ENCODE assay signal across 19 mouse cellular contexts in the genomic region with DNA sequence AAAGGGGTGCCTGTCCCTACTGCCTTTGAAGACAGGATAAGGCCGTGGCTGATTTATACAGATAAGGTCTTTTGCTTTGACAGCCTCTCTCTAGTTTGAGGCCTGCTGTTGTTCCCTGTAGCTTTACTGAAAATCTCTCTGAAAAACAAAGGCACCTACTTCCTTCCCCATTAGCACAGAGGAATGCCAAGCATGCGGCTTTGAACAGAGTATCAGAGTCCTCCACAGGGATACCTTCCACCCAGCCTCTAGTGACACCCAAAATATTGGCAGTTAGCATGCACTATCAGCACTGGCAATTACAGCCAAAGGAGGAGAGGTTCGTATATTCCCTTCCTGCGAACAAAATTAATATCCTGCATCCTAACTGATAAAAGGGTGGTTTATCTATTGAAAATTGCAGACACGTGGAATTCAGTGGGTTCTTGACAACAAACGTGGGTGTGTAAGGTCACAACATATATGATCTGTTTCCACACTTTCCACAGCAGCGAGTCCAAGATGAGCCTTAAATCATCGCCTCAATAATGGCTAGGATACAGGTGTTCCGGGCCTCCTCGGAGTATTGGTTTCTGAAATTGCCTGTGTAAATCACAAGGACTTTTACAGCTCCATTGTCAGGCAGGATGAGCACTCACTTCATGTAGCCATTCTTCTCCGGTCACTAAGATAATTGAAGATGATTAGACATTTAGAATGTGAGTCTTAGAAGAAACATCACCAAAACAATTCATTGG.
DNase-seq lines count a peak whose midpoint lies in the region; ATAC-seq and TF ChIP-seq lines count a peak whose summit lies in the region.
"Had no signal": no experiment of that assay in that cellular context is flagged by ENCODE, and none has a peak within 500 bp of the region (broad histone marks: within the 10 kb centered on the region; RNA-seq: fewer than 3 reads in every experiment).

No protein-coding gene starts in this region.

- H3K36me3 ChIP-seq in heart, embryonic 10.5 days, result 0 out of 2 replicates have a peak, but pooled peaks cover 2% of the 10 kb centered on the region
- no peaks in the 10 kb centered on the region for H3K36me3 ChIP-seq in kidney, postnatal 0 days (ENCODE audit: insufficient read depth, low read length)
- H3K36me3 ChIP-seq in neural tube, embryonic 13.5 days, result no peaks in the 10 kb centered on the region
- H3K36me3 ChIP-seq: limb, embryonic 13.5 days; liver, embryonic 15.5 days; midbrain, embryonic 12.5 days; stomach, embryonic 15.5 days had no signal

- H3K27ac ChIP-seq in heart, embryonic 10.5 days, result peak overlapping the region; percentile 17; the same call in 1 of the 2 replicates
- H3K27ac ChIP-seq in kidney, postnatal 0 days, result no peak overlapping the region
- peak overlapping the region; percentile 71 for H3K27ac ChIP-seq in neural tube, embryonic 13.5 days (replicated peaks)
- H3K27ac ChIP-seq: limb, embryonic 13.5 days; liver, embryonic 15.5 days; midbrain, embryonic 12.5 days; stomach, embryonic 15.5 days had no signal

- 50% methylated on average over 11 of the region's 11 CpGs for WGBS in heart, embryonic 10.5 days
- whole genome bisulfite sequencing in kidney, postnatal 0 days, result 31% methylated on average over 11 of the region's 11 CpGs
- WGBS in neural tube, embryonic 13.5 days, result 29% methylated on average over 11 of the region's 11 CpGs

- no peak for ATAC-seq in kidney, postnatal 0 days (replicated peaks; ENCODE audit: low FRiP score, low read depth)
- peak; percentile 52; the same call in 1 of the 2 replicates for ATAC-seq in neural tube, embryonic 13.5 days (ENCODE audit: low read depth)
- ATAC-seq: activated CD4-positive, CD25-positive, alpha-beta regulatory T cell, adult 4 months had no signal

- no peak overlapping the region for H3K4me2 ChIP-seq in kidney, postnatal 0 days (ENCODE audit: low read length)
- no peak overlapping the region for H3K4me2 ChIP-seq in neural tube, embryonic 13.5 days
- H3K4me2 ChIP-seq: limb, embryonic 13.5 days; liver, embryonic 15.5 days; midbrain, embryonic 12.5 days; stomach, embryonic 15.5 days had no signal

- peaks cover 47% of the 10 kb centered on the region for H3K4me1 ChIP-seq in heart, embryonic 10.5 days
- no peaks in the 10 kb centered on the region for H3K4me1 ChIP-seq in kidney, postnatal 0 days (replicated peaks; ENCODE audit: insufficient read depth, low read length)
- H3K4me1 ChIP-seq in neural tube, embryonic 13.5 days (replicated peaks), result peaks cover 29% of the 10 kb centered on the region
- H3K4me1 ChIP-seq: liver, embryonic 15.5 days; midbrain, embryonic 12.5 days had no signal

- H3K9me3 ChIP-seq in heart, embryonic 10.5 days, result no peaks in the 10 kb centered on the region
- no peaks in the 10 kb centered on the region for H3K9me3 ChIP-seq in kidney, postnatal 0 days (replicated peaks; ENCODE audit: low read length)
- no peaks in the 10 kb centered on the region for H3K9me3 ChIP-seq in neural tube, embryonic 13.5 days
- H3K9me3 ChIP-seq: limb, embryonic 13.5 days; liver, embryonic 15.5 days; midbrain, embryonic 12.5 days; stomach, embryonic 15.5 days had no signal

- no peak for TF ChIP-seq CTCF in kidney, postnatal 0 days (IDR thresholded peaks at IDR 0.05; ENCODE audit: low read depth)

- no peaks in the 10 kb centered on the region for H3K27me3 ChIP-seq in heart, embryonic 10.5 days (ENCODE audit: insufficient read depth, poor library complexity, severe bottlenecking)
- H3K27me3 ChIP-seq in kidney, postnatal 0 days (ENCODE audit: insufficient read depth, low read length), result no peaks in the 10 kb centered on the region
- H3K27me3 ChIP-seq in neural tube, embryonic 13.5 days, result no peaks in the 10 kb centered on the region
- H3K27me3 ChIP-seq: limb, embryonic 13.5 days; liver, embryonic 15.5 days; midbrain, embryonic 12.5 days; stomach, embryonic 15.5 days had no signal

- no peak overlapping the region for H3K9ac ChIP-seq in kidney, postnatal 0 days (ENCODE audit: low read depth, low read length)
- H3K9ac ChIP-seq in neural tube, embryonic 13.5 days, result no peak overlapping the region
- H3K9ac ChIP-seq: limb, embryonic 13.5 days; liver, embryonic 15.5 days; midbrain, embryonic 12.5 days; stomach, embryonic 15.5 days had no signal

- H3K4me3 ChIP-seq in heart, embryonic 10.5 days, result no peak overlapping the region
- no peak overlapping the region for H3K4me3 ChIP-seq in kidney, postnatal 0 days (replicated peaks; ENCODE audit: low read depth, low read length)
- no peak overlapping the region for H3K4me3 ChIP-seq in neural tube, embryonic 13.5 days
- H3K4me3 ChIP-seq: limb, embryonic 13.5 days; liver, embryonic 15.5 days; midbrain, embryonic 12.5 days; stomach, embryonic 15.5 days had no signal

- no peak for DNase-seq in heart, embryonic 10.5 days (ENCODE audit: low spot score)
- no peak for DNase-seq in heart, postnatal 4 days
- DNase-seq in kidney, postnatal 0 days (ENCODE audit: low spot score), result peak; percentile 21
- DNase-seq in kidney, adult 8-10 months, result no peak
- DNase-seq in ZHBTc4 (ENCODE audit: low read depth, low spot score), result peak; percentile 49
- DNase-seq in gastrocnemius, adult 18-20 months (ENCODE audit: low spot score), result no peak
- DNase-seq: adrenal gland, postnatal 14 days; cerebellum, adult 18-20 months; cerebellum, postnatal 36 days; gastrocnemius, postnatal 36 days; heart, postnatal 14 days; kidney, adult 9 months; lung, postnatal 36 days had no signal

Comparison
In these comparisons a context has a peak if more than half of its experiments do, and no peak if none do; other contexts are left out.
1. DNase-seq: peak in kidney, postnatal 0 days (single experiment) and ZHBTc4 (single experiment); none in heart, embryonic 10.5 days (single experiment), heart, postnatal 4 days (single experiment), kidney, adult 8-10 months (0 of 2) and gastrocnemius, adult 18-20 months (single experiment).